Mouse (Mus musculus) thymus, adult 2 months (tissue): ENCODE measurements around the gene Net1.

Experiments
- CTCF ChIP-seq: fragments of 200-500 bp; IDR thresholded peaks from 2 replicates; pipeline ENCODE4 v1.5.1; 2012; ENCODE audit warnings: mild to moderate bottlenecking, control low read depth, low read length, moderate library complexity, borderline replicate concordance; ENCODE audit not compliant: control insufficient read depth, poor library complexity, insufficient read depth; ENCODE audit errors: extremely low read depth
- POLR2A ChIP-seq: fragments of 200-500 bp; IDR thresholded peaks from 2 replicates; pipeline ENCODE4 v1.6.1; 2012; ENCODE audit warnings: mild to moderate bottlenecking, low read length, control low read depth, moderate library complexity; ENCODE audit not compliant: control insufficient read depth, poor library complexity, insufficient read depth; ENCODE audit errors: extremely low read depth

- TF ChIP-seq CTCF: no peak
- no peak for TF ChIP-seq POLR2A
These were observed 41.6 kb downstream of the Net1 start for GRCm38 (mm10) chr13:3876448-3876847.
